Mouse (Mus musculus) megakaryocyte, embryonic 14.5 days (primary cell): ENCODE data around the gene Tas2r139.

Experiments used
- FLI1 ChIP-seq: IDR thresholded peaks from 2 replicates; pipeline ENCODE4 v1.6.1; 2012; ENCODE audit warnings: low read length, inconsistent platforms, mixed read lengths
- GATA1 ChIP-seq: IDR thresholded peaks from 3 replicates; pipeline ENCODE4 v1.6.1; 2012; ENCODE audit warnings: mixed read lengths, low read length, inconsistent platforms, borderline replicate concordance

GRCm38 (mm10) chr6:42182462-42182861, 41.7 kb downstream of the Tas2r139 start:
- TF ChIP-seq FLI1 (no peak), GATA1 (no peak)
